Comparison of ENCODE assay signal across 19 mouse cellular contexts in the genomic region with DNA sequence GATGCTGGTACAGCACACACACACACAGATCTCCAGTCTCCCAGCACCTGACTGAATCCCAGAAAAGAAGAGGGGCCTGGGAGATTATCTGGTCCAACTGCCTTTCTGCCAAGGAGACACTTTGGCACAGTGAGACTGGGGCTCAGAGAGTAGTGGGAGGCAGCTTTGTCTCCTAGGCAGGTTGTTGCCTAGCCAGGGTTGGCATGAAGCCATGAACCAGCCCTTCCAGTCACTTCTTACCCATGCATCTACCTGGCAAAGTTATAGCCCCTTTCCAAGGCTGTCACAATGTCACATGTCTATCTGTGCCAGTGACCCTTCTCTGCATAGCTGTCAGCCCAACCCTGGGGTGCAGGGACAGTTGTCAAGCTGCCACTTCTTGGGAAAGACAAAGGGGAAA.
"Had no signal": no experiment of that assay in that cellular context is flagged by ENCODE, and none has a peak within 500 bp of the region (broad histone marks: within the 10 kb centered on the region; RNA-seq: fewer than 3 reads in every experiment).

No protein-coding gene starts in this region.

- H3K27ac ChIP-seq: kidney, postnatal 0 days; layer of hippocampus, adult 2 months; liver, embryonic 13.5 days; midbrain, embryonic 15.5 days; neural tube, embryonic 13.5 days; stomach, postnatal 0 days had no signal

- H3K4me1 ChIP-seq: liver, embryonic 13.5 days; midbrain, embryonic 15.5 days; neural tube, embryonic 13.5 days had no signal

- H3K36me3 ChIP-seq: liver, embryonic 13.5 days; midbrain, embryonic 15.5 days; neural tube, embryonic 13.5 days had no signal

- H3K4me3 ChIP-seq: layer of hippocampus, adult 2 months; liver, embryonic 13.5 days; midbrain, embryonic 15.5 days; myocyte; neural tube, embryonic 13.5 days had no signal

- DNase-seq: kidney, adult 18-20 months; kidney, adult 9 months; kidney, postnatal 25 days; layer of hippocampus, adult 9-11 months; liver, embryonic 13.5 days; lung, adult 2 months; lung, postnatal 14 days; lung, postnatal 4 days; retina, postnatal 1 day; thymus, adult 2 months; thymus, postnatal 14 days; thymus, postnatal 4 days had no signal

- H3K9ac ChIP-seq: liver, embryonic 13.5 days; midbrain, embryonic 15.5 days; neural tube, embryonic 13.5 days had no signal

- ATAC-seq: midbrain, embryonic 15.5 days had no signal

- H3K9me3 ChIP-seq: liver, embryonic 13.5 days; midbrain, embryonic 15.5 days; neural tube, embryonic 13.5 days had no signal

- H3K4me2 ChIP-seq: liver, embryonic 13.5 days; midbrain, embryonic 11.5 days; midbrain, embryonic 15.5 days; neural tube, embryonic 13.5 days had no signal

- H3K27me3 ChIP-seq: liver, embryonic 13.5 days; midbrain, embryonic 15.5 days; neural tube, embryonic 13.5 days had no signal
